Mouse (Mus musculus) forebrain, embryonic 11.5 days (tissue): ENCODE data around the gene Csf3r. TPM values are rescaled to one million over a fixed set of nuclear protein-coding genes. Genes with fewer than 3 reads are reported as not detected.

Experiments used
- ATAC-seq: fragments of 200-750 bp; cut with Nextera tagmentation; replicated peaks from 2 replicates; pipeline ENCODE4 v1.8.0; 2017; ENCODE audit warnings: moderate TSS enrichment; ENCODE audit not compliant: low FRiP score
- DNase-seq: peaks from one replicate; pipeline ENCODE4 v3.0.0-alpha.2; 2017; ENCODE audit warnings: low spot score
- H3K27ac ChIP-seq: fragments of 300-500 bp; sonication (generic); 2 replicates; pipeline ENCODE4 v1.5.1; 2014; ENCODE audit warnings: low read depth, low read length
- H3K27me3 ChIP-seq: fragments of 300-500 bp; sonication (generic); 2 replicates; pipeline ENCODE4 v1.6.1; 2014; ENCODE audit warnings: mild to moderate bottlenecking, low read length, mixed read lengths; ENCODE audit not compliant: control insufficient read depth, insufficient read depth
- H3K36me3 ChIP-seq: fragments of 300-500 bp; sonication (generic); 2 replicates; pipeline ENCODE4 v1.6.1; 2014; ENCODE audit warnings: mild to moderate bottlenecking, low read length, moderate library complexity, mixed read lengths; ENCODE audit not compliant: control insufficient read depth, insufficient read depth
- H3K4me1 ChIP-seq: fragments of 300-500 bp; sonication (generic); replicated peaks from 2 replicates; pipeline ENCODE4 v1.6.1; 2014; ENCODE audit warnings: low read length, mixed read lengths; ENCODE audit not compliant: control insufficient read depth, insufficient read depth
- H3K4me2 ChIP-seq: fragments of 300-500 bp; sonication (generic); 2 replicates; pipeline ENCODE4 v1.6.1; 2014; ENCODE audit warnings: low read depth, mild to moderate bottlenecking, low read length, moderate library complexity, mixed read lengths; ENCODE audit not compliant: severe bottlenecking
- H3K4me3 ChIP-seq: fragments of 300-500 bp; sonication (generic); 2 replicates; pipeline ENCODE4 v1.5.1; 2014; ENCODE audit warnings: low read depth, low read length
- H3K9ac ChIP-seq: fragments of 300-500 bp; sonication (generic); 2 replicates; pipeline ENCODE4 v1.6.1; 2014; ENCODE audit warnings: low read length
- H3K9me3 ChIP-seq: fragments of 300-500 bp; sonication (generic); 2 replicates; pipeline ENCODE4 v1.6.1; 2016; ENCODE audit warnings: low read length, mixed read lengths; ENCODE audit not compliant: control insufficient read depth
- WGBS: fragments of 180-500 bp; shearing (Covaris S2); extraction: QIAGEN DNeasy Blood & Tissue Kit; methylation state at CpG from one replicate; pipeline ENCODE4 v1.1.7; 2014; 5-methylcytosine and 5-hydroxymethylcytosine counted together
- polyA plus RNA-seq: library from polyadenylated mRNA; unstranded; fragments of >200 nt; fragmentation: Nextera tagmentation; extraction: Ambion mirVana; gene quantifications from 2 replicates; pipeline ENCODE4 v1.2.1, GENCODE M21; 2014

Csf3r gene
- polyA plus RNA-seq, 1 experiment from 2014 or later, result 0.48 TPM

GRCm38 (mm10) chr4:126065241-126065640 lies 40.9 kb downstream of the Csf3r start:
- no peak for ATAC-seq
- H3K4me2 ChIP-seq, result no peak overlapping the region
- WGBS, result 89% methylated on average over 7 of the region's 7 CpGs
- no peak for DNase-seq
- H3K9me3 ChIP-seq, result no peaks in the 10 kb centered on the region
- H3K27ac ChIP-seq, result no peak overlapping the region
- H3K4me3 ChIP-seq, result no peak overlapping the region
- H3K4me1 ChIP-seq, result no peaks in the 10 kb centered on the region
- no peaks in the 10 kb centered on the region for H3K27me3 ChIP-seq
- H3K9ac ChIP-seq, result no peak overlapping the region
- H3K36me3 ChIP-seq, result no peaks in the 10 kb centered on the region

GRCm38 (mm10) chr4:126067401-126068077 lies 43.2 kb downstream of the Csf3r start:
- no peak for ATAC-seq
- H3K36me3 ChIP-seq, result no peaks in the 10 kb centered on the region
- no peak overlapping the region for H3K9ac ChIP-seq
- no peak overlapping the region for H3K4me3 ChIP-seq
- no peak overlapping the region for H3K27ac ChIP-seq
- no peaks in the 10 kb centered on the region for H3K4me1 ChIP-seq
- no peak overlapping the region for H3K4me2 ChIP-seq
- H3K27me3 ChIP-seq, result no peaks in the 10 kb centered on the region
- DNase-seq, result no peak
- 81% methylated on average over 15 of the region's 15 CpGs for WGBS
- H3K9me3 ChIP-seq, result no peaks in the 10 kb centered on the region

- DNase-seq, result no peak
- 88% methylated on average over 6 of the region's 6 CpGs for WGBS
- Histone ChIP-seq H3K27ac (no peak overlapping the region), H3K9me3 (no peaks in the 10 kb centered on the region), H3K36me3 (no peaks in the 10 kb centered on the region), H3K27me3 (no peaks in the 10 kb centered on the region), H3K4me1 (no peaks in the 10 kb centered on the region), H3K4me3 (no peak overlapping the region), H3K4me2 (no peak overlapping the region), H3K9ac (no peak overlapping the region)
- ATAC-seq, result no peak
Measured at GRCm38 (mm10) chr4:126068842-126069241, 44.5 kb downstream of the Csf3r start.

GRCm38 (mm10) chr4:126077833-126078232 lies 53.5 kb downstream of the Csf3r start:
- no peaks in the 10 kb centered on the region for H3K36me3 ChIP-seq
- DNase-seq, result no peak
- no peak overlapping the region for H3K27ac ChIP-seq
- H3K4me3 ChIP-seq, result no peak overlapping the region
- ATAC-seq, result no peak
- no peaks in the 10 kb centered on the region for H3K4me1 ChIP-seq
- H3K4me2 ChIP-seq, result no peak overlapping the region
- no peak overlapping the region for H3K9ac ChIP-seq
- H3K9me3 ChIP-seq, result no peaks in the 10 kb centered on the region
- no peaks in the 10 kb centered on the region for H3K27me3 ChIP-seq
- WGBS, result 80% methylated on average over 6 of the region's 6 CpGs

GRCm38 (mm10) chr4:126079266-126079665 lies 54.9 kb downstream of the Csf3r start:
- H3K36me3 ChIP-seq, result no peaks in the 10 kb centered on the region; the same call in 1 of the 2 replicates
- H3K9ac ChIP-seq, result no peak overlapping the region
- H3K9me3 ChIP-seq, result no peaks in the 10 kb centered on the region
- H3K4me1 ChIP-seq, result no peaks in the 10 kb centered on the region
- H3K27me3 ChIP-seq, result no peaks in the 10 kb centered on the region
- ATAC-seq (no peak), DNase-seq (no peak)
- 85% methylated on average over 4 of the region's 4 CpGs for WGBS
- no peak overlapping the region for H3K27ac ChIP-seq
- H3K4me2 ChIP-seq, result no peak overlapping the region
- H3K4me3 ChIP-seq, result no peak overlapping the region

- Histone ChIP-seq H3K36me3 (no peaks in the 10 kb centered on the region; the same call in 1 of the 2 replicates), H3K4me3 (no peak overlapping the region), H3K27ac (no peak overlapping the region), H3K27me3 (no peaks in the 10 kb centered on the region), H3K4me2 (no peak overlapping the region), H3K9ac (no peak overlapping the region), H3K4me1 (no peaks in the 10 kb centered on the region), H3K9me3 (no peaks in the 10 kb centered on the region)
- 81% methylated on average over 1 of the region's 1 CpGs for WGBS
- DNase-seq (no peak), ATAC-seq (no peak)
Measured at GRCm38 (mm10) chr4:126081601-126082000, 57.3 kb downstream of the Csf3r start.

- H3K4me2 ChIP-seq, result no peak overlapping the region
- no peak overlapping the region for H3K27ac ChIP-seq
- H3K9ac ChIP-seq, result no peak overlapping the region
- no peaks in the 10 kb centered on the region for H3K9me3 ChIP-seq
- DNase-seq, result no peak
- no peaks in the 10 kb centered on the region for H3K27me3 ChIP-seq
- H3K36me3 ChIP-seq, result no peaks in the 10 kb centered on the region; the same call in 1 of the 2 replicates
- 95% methylated on average over 9 of the region's 9 CpGs for whole genome bisulfite sequencing
- ATAC-seq, result no peak
- H3K4me3 ChIP-seq, result no peak overlapping the region
- H3K4me1 ChIP-seq, result no peaks in the 10 kb centered on the region
Measured at GRCm38 (mm10) chr4:126083021-126083420, 58.7 kb downstream of the Csf3r start.

- ATAC-seq (no peak), DNase-seq (no peak)
- Histone ChIP-seq H3K9me3 (no peaks in the 10 kb centered on the region), H3K4me3 (no peak overlapping the region), H3K27me3 (no peaks in the 10 kb centered on the region), H3K36me3 (no peaks in the 10 kb centered on the region; the same call in 1 of the 2 replicates), H3K9ac (no peak overlapping the region), H3K4me1 (no peaks in the 10 kb centered on the region), H3K27ac (no peak overlapping the region), H3K4me2 (no peak overlapping the region)
- WGBS, result 77% methylated on average over 8 of the region's 8 CpGs
Measured at GRCm38 (mm10) chr4:126084382-126084781, 60.0 kb downstream of the Csf3r start.

GRCm38 (mm10) chr4:126085996-126086576 lies 61.7 kb downstream of the Csf3r start:
- H3K4me2 ChIP-seq, result no peak overlapping the region
- H3K36me3 ChIP-seq, result no peaks in the 10 kb centered on the region; the same call in 1 of the 2 replicates
- H3K9ac ChIP-seq, result 0 out of 2 replicates have a peak overlapping the region, but pooled peaks have one; percentile 5
- no peaks in the 10 kb centered on the region for H3K27me3 ChIP-seq
- DNase-seq, result peak; percentile 89
- no peak overlapping the region for H3K27ac ChIP-seq
- H3K9me3 ChIP-seq, result no peaks in the 10 kb centered on the region
- H3K4me3 ChIP-seq, result no peak overlapping the region
- no peaks in the 10 kb centered on the region for H3K4me1 ChIP-seq
- ATAC-seq, result peak; percentile 71; the same call in 1 of the 2 replicates
- WGBS, result 35% methylated on average over 7 of the region's 7 CpGs
